Mouse (Mus musculus) mouse trophoblast stem cell (cell line): ENCODE measurements around the gene Eif4g3.

Experiments
- in situ Hi-C, 2 experiments: fragments of 300-500 bp; cut with MseI, MboI; formaldehyde crosslinking; loops; 2 replicates in 1 of 2; 3 replicates in 1 of 2; pipeline ENCODE4 v1.15.1; 2025

Gene Eif4g3

GRCm38 (mm10) chr4:138021651-138022050 is 28.8 kb downstream of the Eif4g3 start:
- in situ Hi-C loops: no loop called here

DNA sequence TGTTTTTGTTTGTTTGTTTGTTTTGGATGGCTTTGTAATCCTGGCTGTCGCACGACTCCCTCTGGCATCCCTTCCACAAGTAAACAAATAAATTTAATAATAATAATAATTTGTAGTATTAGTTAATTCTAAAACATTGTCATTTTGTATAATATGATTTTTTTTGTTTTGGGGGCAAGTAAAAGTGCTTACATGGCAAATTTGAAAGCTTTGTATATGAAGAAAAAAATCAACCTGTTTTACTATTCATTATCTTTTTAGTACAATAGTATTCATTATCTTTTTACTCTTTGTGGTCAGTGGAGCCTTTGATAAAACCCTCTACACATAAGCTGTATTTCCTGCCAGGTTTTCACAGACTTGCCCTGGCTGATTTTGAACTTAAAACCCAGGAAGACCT is 29.9 kb downstream of the Eif4g3 start:
- in situ Hi-C loops: no loop called here

GRCm38 (mm10) chr4:138023403-138024100 is 30.7 kb downstream of the Eif4g3 start:
- in situ Hi-C loops: no loop called here

DNA sequence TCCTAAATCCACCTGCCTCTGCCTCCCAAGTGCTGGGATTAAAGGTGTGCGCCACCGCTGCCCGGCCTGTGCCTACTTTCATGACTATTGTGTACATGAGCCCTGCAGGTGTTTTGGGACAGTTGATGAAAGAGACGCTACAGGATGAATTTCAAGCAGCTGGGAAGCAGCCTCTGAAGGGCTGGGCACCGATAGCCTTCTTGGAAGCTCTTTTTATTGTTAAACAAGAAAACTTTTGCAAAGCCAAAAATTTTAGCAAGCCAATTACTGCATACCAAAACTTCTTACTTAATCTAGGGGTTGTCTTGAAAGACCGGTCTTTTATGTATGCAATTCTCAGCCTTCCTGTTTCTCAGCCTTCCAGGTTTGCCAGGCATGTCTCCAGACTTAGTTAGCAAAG is 36.3 kb downstream of the Eif4g3 start:
- in situ Hi-C loops: no loop called here

- in situ Hi-C loops: no loop called here
Measured at GRCm38 (mm10) chr4:138031828-138032227, 39.0 kb downstream of the Eif4g3 start.

GRCm38 (mm10) chr4:138033871-138034270 is 41.0 kb downstream of the Eif4g3 start:
- in situ Hi-C loops: no loop called here

GRCm38 (mm10) chr4:138035435-138036120 is 42.8 kb downstream of the Eif4g3 start:
- in situ Hi-C loops: no loop called here

- in situ Hi-C loops: no loop called here
Measured at GRCm38 (mm10) chr4:138037110-138037509, 44.3 kb downstream of the Eif4g3 start.

DNA sequence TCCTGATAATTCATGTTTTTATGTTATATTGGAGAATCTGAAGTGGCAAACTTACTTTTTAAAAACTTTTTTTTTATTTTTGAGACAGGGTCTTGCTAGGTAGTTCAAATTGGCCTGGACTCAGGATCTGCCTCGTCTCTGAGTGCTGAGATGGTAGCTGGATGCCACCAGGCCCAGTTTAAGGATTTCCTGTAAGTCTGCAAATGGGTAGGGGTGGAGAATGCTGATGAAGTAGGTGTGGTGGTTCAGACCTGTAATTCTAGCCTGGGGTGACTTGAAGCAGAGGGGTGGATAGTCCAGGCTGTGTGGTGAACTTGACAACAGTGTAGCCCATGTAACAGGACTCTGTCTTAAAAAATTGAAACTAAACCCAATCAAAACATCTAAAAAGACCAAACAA is 45.1 kb downstream of the Eif4g3 start:
- in situ Hi-C loops: no loop called here

GRCm38 (mm10) chr4:138038365-138039274 is 45.8 kb downstream of the Eif4g3 start:
- in situ Hi-C loops: no loop called here

- in situ Hi-C loops: no loop called here
Measured at GRCm38 (mm10) chr4:138039275-138039651, 46.4 kb downstream of the Eif4g3 start.

- in situ Hi-C loops: no loop called here
Measured at GRCm38 (mm10) chr4:138040589-138040988, 47.8 kb downstream of the Eif4g3 start.

DNA sequence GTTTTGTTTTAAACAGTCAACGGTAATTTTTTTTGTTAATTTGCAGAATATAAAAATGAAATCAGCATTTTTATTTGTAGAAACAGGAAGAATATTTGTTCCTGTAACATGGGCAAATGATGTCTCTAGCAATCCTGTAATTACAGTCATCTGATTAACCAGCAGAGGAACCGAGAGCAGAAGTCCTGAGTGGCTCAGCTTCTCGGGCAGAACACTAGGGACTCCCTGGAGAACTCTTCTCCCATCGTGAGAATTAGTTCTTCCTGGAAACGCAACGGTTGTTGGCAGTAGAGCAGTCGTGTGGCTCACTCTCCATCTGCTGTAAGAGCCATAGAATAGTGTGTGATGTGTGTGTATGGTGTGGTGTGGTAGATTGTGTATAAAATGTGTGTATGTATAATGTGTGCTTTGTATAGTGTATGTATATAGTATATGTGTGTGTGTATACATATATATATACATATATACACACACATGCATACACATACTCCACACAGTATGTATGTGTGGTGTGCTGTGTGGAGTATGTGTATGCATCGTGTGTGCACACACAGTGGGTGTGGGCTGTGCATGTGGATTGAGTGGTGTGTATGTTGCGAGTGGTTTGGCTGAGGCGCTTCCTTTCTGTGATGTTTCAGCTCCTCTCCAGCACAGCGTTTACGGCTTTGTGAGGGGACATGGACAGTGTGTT is 48.9 kb downstream of the Eif4g3 start:
- in situ Hi-C loops: no loop called here

DNA sequence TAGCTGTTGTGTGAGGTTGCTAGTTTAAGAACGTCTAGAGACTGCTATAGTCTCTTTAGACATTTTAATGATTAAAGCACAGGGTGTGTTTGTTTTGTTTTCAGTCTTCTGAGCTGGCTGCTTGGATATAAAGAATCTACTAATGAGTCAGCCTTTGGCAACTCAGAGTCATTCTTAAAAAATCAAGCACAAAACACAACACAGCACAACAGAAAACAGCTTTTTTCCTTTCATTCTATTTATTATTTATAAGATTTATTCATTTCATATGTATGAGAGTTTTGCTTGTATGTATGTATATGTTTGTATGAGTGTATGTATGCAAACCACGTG is 49.4 kb downstream of the Eif4g3 start:
- in situ Hi-C loops: no loop called here

- in situ Hi-C loops: no loop called here
Measured at GRCm38 (mm10) chr4:138042625-138043024, 49.8 kb downstream of the Eif4g3 start.

- in situ Hi-C loops: no loop called here
Measured at GRCm38 (mm10) chr4:138044841-138045500, 52.1 kb downstream of the Eif4g3 start.

GRCm38 (mm10) chr4:138045809-138046208 is 53.0 kb downstream of the Eif4g3 start:
- in situ Hi-C loops: no loop called here

DNA sequence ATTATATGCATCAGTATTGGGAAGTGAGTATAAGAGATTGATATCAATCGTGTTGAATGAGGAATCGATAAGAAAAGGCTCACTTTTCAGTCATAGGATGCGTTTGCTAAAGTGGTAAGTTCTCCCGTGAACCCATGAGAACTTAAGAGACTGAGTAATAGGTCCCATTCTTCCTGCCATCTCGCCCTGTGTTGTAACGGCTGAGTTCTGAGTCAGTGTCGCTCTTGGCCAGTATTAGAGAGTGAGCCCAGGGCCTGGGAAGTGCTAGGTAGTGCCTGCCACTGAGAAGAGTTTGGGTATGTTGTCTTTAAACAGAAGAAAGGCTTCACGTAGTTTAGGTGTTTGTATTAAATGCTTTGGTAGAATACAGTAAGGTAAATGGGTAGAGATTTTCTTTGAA is 53.5 kb downstream of the Eif4g3 start:
- in situ Hi-C loops: no loop called here

GRCm38 (mm10) chr4:138049547-138049946 is 56.7 kb downstream of the Eif4g3 start:
- in situ Hi-C loops: no loop called here

GRCm38 (mm10) chr4:138051488-138051887 is 58.7 kb downstream of the Eif4g3 start:
- in situ Hi-C loops: no loop called here

- in situ Hi-C loops: no loop called here
Measured at GRCm38 (mm10) chr4:138056658-138057057, 63.8 kb downstream of the Eif4g3 start.
